ENCODE assay signal across 8 mouse cellular contexts in genomic region chr11:65806909-65807504, GRCm38 (mm10). TPM values are rescaled to one million over a fixed set of nuclear protein-coding genes. Genes with fewer than 3 reads are reported as not detected.
A peak's percentile ranks its signal among the peaks of the same experiment; 100 is the strongest.
DNase-seq lines count a peak whose midpoint lies in the region; ATAC-seq and TF ChIP-seq lines count a peak whose summit lies in the region.

Gene Zkscan6 (plus strand): TSS chr11:65807175.

- H3K4me1 ChIP-seq in cortical plate, adult 2 months (ENCODE audit: control insufficient read depth, insufficient read depth, low read length) = peaks cover 1% of the 10 kb centered on the region; the same call in 1 of the 2 replicates

- H3K27ac ChIP-seq in cortical plate, adult 2 months (ENCODE audit: insufficient read depth, low read length) = peak within 1 kb of the TSS; percentile 93

- peak; percentile 85 for ATAC-seq in activated CD4-positive, CD25-positive, alpha-beta regulatory T cell, adult 4 months
- ATAC-seq in inflammation-experienced regulatory T-cells, adult 6 months = peak; percentile 87
- peak; percentile 95 for ATAC-seq in megakaryocyte-erythroid progenitor cell, adult 5-6 weeks (replicated peaks; ENCODE audit: low FRiP score, low TSS enrichment, poor library complexity, severe bottlenecking)

- peak; percentile 75 for TF ChIP-seq POLR2A in cortical plate, adult 2 months (IDR thresholded peaks at IDR 0.05; ENCODE audit: extremely low read depth, insufficient read depth, low read length)

- TF ChIP-seq CTCF in cortical plate, adult 2 months (IDR thresholded peaks at IDR 0.05; ENCODE audit: extremely low read depth, insufficient read depth, low read length) = no peak

- peak within 1 kb of the TSS; percentile 58 for H3K4me3 ChIP-seq in cortical plate, adult 2 months (ENCODE audit: insufficient read depth, low read length)

- DNase-seq in gastrocnemius, postnatal 10 days = peak; percentile 75
- peak; percentile 81 to 92 for DNase-seq in left cerebral cortex, postnatal 10 days (ENCODE audit: extremely low spot score in 1 of 2, low spot score in 2 of 2)
- peak; percentile 81 for DNase-seq in right cerebral cortex, postnatal 25 days
- DNase-seq in urinary bladder, postnatal 4 days (ENCODE audit: low spot score in 2 of 2) = peak; percentile 79 to 84

- intact Hi-C loops in left cerebral cortex, postnatal 10 days (cut with DNase I) = no loop called here

RNA-seq across cellular contexts. Expression of gene Zkscan6, which starts in this region (rescaled TPM):
- 10 to 100 TPM in 1 of 2 experiments, 1 to 10 TPM in 1; 9.2 to 10.5 TPM for polyA plus RNA-seq in activated CD4-positive, CD25-positive, alpha-beta regulatory T cell, adult 4 months (2017; shearing (Covaris generic))
- 12.4 and 12.5 TPM in 2 replicates for polyA plus RNA-seq in cortical plate, adult 2 months (2012; rRNA removed)
- 1 to 10 TPM; 4.4 to 5.3 TPM for total RNA-seq in gastrocnemius, postnatal 10 days (2021)
- polyA plus RNA-seq in inflammation-experienced regulatory T-cells, adult 6 months (2017; shearing (Covaris generic)) = 10 to 100 TPM in 2 of 3 experiments, 1 to 10 TPM in 1; 7.6 to 17.5 (median 13.7) TPM
- 10 to 100 TPM; 11.5 to 12.9 TPM for total RNA-seq in left cerebral cortex, postnatal 10 days (2021)
- total RNA-seq in megakaryocyte-erythroid progenitor cell, adult 5-6 weeks (2014; fragmentation: Nextera tagmentation) = 9.2 and 12.4 TPM in 2 replicates
- 12.6 and 24.9 TPM in 2 replicates for total RNA-seq in megakaryocyte-erythroid progenitor cell, adult 5-6 weeks (2017)

Comparison
In these comparisons a context has a peak if more than half of its experiments do, and no peak if none do; other contexts are left out.
1. Peak in every context shown above with its lines: DNase-seq, ATAC-seq, H3K4me3 ChIP-seq and H3K27ac ChIP-seq.